Mouse (Mus musculus) B cell, adult (primary cell): ENCODE results near the gene Gm2696. TPM values are rescaled to one million over a fixed set of nuclear protein-coding genes. Genes with fewer than 3 reads are reported as not detected.

Source experiments
- total RNA-seq: library from RNA; stranded (reverse); gene quantifications from 4 replicates; pipeline ENCODE4 v1.2.4, GENCODE M21; 2023; ENCODE audit not compliant: inconsistent age

Gene Gm2696
- total RNA-seq: not detected in 4 replicates

DNA sequence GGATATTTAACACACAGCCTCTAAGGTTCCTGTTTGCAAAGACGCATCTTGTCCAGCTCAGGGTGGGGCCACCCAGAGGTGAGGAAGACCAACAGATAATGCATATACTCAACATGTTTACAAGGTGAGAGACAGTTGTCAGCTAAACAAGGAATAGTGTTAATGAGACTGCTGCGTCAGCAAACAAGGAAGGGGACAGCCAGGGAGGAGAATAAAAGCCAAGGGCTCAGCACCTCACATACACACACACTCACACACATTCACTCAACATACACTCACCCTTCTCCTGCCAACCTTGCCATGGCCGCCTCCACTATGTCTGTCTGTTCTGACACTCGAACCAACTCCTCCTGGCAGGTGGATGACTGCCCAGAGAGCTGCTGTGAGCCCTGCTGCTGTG, at the start of gene Gm2696:
Gene Gm2696, plus strand, starts transcription at position 301 of the 400 bp plus-strand sequence.

DNA sequence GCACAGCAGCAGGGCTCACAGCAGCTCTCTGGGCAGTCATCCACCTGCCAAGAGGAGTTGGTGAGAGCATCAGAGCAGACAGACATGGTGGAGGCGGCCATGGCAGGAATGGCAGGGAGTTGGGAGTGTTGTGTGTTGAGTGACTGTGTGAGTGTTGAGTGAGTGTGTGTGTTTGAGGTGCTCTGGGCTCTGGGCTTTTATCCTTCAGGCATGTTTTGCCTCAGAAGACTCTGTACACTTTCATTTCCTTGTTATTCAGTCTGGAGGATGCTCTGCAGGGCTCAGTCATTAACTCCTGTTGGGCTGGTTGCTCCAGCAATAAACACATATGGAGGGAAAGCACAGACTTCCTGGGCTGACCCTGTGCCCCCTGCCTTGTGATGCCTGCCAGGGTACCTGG, 43.3 kb upstream of the Gm2696 start, which contains the start of gene Gm3238:
Gene Gm3238, minus strand, starts transcription at position 101 of the 400 bp plus-strand sequence.

DNA sequence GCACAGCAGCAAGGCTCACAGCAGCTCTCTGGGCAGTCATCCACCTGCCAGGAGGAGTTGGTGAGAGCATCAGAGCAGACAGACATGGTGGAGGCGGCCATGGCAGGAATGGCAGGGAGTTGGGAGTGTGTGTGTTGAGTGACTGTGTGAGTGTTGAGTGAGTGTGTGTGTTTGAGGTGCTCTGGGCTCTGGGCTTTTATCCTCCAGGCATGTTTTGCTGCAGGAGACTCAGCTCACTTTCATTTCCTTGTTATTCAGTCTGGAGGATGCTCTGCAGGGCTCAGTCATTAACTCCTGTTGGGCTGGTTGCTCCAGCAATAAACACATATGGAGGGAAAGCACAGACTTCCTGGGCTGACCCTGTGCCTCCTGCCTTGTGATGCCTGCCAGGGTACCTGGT, 37.6 kb upstream of the Gm2696 start, which contains the start of gene Gm7138:
Gene Gm7138, minus strand, starts transcription at position 101 of the 400 bp plus-strand sequence.

DNA sequence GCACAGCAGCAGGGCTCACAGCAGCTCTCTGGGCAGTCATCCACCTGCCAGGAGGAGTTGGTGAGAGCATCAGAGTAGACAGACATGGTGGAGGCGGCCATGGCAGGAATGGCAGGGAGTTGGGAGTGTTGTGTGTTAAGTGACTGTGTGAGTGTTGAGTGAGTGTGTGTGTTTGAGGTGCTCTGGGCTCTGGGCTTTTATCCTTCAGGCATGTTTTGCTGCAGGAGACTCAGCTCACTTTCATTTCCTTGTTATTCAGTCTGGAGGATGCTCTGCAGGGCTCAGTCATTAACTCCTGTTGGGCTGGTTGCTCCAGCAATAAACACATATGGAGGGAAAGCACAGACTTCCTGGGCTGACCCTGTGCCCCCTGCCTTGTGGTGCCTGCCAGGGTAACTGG, 32.0 kb upstream of the Gm2696 start, which contains the start of gene Gm3250:
Gene Gm3250, minus strand, starts transcription at position 101 of the 400 bp plus-strand sequence.

DNA sequence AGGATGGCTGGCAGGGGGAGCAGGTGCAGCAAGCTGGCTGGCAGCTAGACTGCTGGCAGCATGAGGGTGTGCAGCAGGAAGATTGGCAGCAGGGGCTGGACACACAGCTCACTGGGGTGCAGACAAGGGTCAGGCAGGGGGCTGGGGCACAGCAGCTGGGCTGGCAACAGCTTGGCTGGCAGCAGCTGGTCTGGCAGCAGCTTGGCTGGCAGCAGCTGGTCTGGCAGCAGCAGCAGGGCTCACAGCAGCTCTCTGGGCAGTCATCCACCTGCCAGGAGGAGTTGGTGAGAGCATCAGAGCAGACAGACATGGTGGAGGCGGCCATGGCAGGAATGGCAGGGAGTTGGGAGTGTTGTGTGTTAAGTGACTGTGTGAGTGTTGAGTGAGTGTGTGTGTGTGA, 26.6 kb upstream of the Gm2696 start, which contains the start of gene Gm7137:
Gene Gm7137, minus strand, starts transcription at position 325 of the 400 bp plus-strand sequence.

DNA sequence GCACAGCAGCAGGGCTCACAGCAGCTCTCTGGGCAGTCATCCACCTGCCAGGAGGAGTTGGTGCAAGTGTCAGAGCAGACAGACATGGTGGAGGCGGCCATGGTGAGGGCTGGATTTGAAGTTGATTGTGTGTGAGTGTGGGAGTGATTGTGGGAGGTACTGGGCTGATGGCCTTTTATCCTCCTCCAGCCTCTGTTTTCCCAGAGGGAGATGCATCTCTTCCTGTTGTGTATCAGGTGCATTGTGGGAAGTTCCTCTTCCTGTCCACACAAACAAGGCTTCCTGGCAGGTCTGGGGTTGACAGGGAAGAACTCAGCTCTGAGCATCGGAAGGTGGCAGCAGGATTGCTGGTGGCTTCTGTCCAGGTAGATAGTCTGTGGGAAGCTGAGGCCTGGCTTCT, 19.5 kb upstream of the Gm2696 start, which contains the start of gene Gm9639:
Gene Gm9639, minus strand, starts transcription at position 101 of the 400 bp plus-strand sequence.

DNA sequence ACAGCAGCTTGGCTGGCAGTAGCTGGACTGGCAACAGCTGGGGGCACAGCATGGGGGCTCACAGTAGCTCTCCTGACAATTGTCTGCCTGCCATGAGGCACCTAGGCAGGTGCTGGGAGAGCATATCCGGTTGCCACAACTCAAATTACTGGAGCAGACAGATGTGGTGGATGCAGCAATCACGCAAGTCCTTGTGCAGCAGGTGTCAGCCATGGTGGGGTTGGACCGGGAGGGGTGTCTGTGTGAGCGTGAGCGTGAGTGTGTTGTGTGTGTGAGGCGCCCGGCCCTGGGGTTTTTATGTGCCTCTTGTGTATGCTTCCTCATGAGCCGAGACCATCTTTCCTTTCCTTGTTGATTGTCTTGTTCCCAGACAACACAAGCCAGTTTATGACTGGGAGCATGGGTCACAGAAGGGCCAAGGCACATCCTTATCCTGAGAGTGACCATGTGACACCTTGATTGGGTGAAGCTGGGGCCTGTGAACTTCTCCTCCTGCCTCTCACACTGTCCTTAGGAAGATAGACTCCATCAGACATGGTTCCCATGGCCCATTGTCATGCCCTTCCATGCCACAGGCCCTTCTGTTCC, 15.5 kb upstream of the Gm2696 start, which contains the start of gene Gm19668:
Gene Gm19668, minus strand, starts transcription at position 213 of the 588 bp plus-strand sequence.

DNA sequence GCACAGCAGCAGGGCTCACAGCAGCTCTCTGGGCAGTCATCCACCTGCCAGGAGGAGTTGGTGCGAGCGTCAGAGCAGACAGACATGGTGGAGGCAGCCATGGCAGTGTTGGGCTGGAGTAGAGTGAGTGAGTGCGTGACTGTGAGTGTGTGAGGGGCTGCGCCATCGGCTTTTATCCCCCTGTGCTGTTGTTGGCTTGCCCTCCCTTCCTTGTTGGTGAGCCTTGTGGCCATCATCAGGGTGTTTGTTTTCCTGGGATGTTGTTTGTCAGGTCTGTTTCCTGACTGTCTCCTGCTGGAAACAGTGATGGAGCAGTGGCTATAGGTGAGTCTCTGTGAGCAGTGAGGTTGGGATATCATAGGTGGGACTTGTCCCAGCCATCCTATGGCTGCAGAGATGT, 2.7 kb upstream of the Gm2696 start, which contains the start of gene Gm9507:
Gene Gm9507, minus strand, starts transcription at position 101 of the 400 bp plus-strand sequence.

DNA sequence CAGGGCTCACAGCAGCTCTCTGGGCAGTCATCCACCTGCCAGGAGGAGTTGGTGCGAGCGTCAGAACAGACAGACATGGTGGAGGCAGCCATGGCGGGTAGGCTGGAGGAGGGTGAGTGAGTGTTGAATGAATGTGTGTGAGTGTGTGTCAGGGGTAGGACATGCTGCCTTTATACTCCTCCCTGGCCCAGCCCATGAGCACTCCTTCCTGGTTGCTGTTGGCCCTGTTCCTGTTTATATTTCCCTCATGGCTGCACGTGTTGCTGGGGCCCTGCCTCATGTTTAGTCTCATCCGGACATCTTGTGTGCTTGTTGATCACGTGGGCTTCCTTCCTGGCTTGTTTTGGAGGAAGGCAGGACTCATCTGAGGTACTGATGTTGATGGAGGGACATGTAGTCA, 12.5 kb downstream of the Gm2696 start, which contains the start of gene Krtap10-4:
Gene Krtap10-4, minus strand, starts transcription at position 145 of the 400 bp plus-strand sequence.

DNA sequence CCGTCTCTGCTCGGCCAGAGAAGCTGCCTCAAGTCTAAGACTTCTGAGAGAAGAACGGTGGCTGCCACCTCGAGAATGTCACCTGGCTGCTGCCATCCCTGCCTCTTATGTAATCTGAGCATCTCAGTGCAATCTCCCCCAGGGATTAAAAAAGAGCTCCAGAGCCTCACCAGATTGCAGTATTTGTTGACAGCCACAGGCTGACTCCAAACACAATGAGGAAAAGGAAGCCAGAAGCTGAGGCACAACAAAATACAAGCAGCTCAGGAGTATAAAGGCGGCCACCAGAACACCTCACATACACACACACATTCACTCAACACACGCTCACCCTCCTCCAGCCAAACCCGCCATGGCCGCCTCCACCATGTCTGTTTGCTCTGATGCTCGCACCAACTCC, 21.2 kb downstream of the Gm2696 start, which contains the start of gene Krtap10-10:
Gene Krtap10-10, plus strand, starts transcription at position 301 of the 400 bp plus-strand sequence.

DNA sequence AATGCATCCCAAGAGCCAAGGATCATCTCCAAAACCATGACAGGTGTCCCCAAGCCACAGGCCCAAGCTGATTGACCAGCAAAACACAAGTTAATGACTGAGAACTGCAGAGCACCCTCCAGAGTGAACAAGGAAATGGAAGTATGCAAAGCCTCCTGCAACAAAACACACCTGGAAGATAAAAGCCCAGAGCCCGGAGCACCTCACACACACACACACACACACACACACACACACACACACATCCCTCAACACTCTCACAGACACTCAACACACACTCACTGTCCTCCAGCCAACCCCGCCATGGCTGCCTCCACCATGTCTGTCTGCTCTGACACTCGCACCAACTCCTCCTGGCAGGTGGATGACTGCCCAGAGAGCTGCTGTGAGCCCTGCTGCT, 32.0 kb downstream of the Gm2696 start, which contains the start of gene Gm36176:
Gene Gm36176, plus strand, starts transcription at position 301 of the 400 bp plus-strand sequence.

DNA sequence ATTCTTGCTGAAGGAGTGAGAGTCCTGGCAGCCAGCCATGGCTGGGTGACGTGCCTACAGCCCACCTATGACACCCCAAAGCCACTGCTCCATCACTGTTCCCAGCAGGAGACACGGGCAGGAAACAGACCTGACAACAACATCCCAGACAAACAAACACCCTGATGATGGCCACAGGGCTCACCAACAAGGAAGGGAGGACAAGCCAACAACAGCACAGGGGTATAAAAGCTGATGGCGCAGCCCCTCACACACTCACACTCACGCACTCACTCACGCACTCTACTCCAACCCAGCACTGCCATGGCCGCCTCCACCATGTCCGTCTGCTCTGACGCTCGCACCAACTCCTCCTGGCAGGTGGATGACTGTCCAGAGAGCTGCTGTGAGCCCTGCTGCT, 38.1 kb downstream of the Gm2696 start, which contains the start of gene Gm10318:
Gene Gm10318, plus strand, starts transcription at position 301 of the 400 bp plus-strand sequence.

DNA sequence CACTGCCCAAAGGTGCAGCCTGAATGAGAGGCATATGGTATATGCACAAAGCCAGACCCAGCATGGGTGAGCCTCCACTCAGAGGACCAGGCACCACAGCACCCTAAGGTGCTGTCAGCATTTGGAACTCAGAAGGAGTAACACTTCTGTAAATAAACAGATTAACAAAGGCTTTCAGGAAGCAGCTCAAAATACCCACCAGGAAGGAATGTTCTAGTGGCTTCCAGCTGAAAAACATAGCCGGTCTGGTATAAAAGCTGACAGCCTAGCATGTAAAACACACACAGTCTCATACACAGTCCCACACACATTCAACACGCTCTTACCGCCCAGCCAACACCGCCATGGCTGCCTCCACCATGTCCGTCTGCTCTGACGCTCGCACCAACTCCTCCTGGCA, 47.2 kb downstream of the Gm2696 start, which contains the start of gene Gm3285:
Gene Gm3285, plus strand, starts transcription at position 301 of the 400 bp plus-strand sequence.

Other genes with a start within 250 kb of the Gm2696 start
- 72.1 to 89.4 TPM (median 78.3 TPM) in 4 replicates for gene Pttg1ip, start 233.0 kb upstream of the Gm2696 start, total RNA-seq
- 58.9 to 65.6 TPM (median 62.4 TPM) in 4 replicates for gene Sumo3, start 208.6 kb upstream of the Gm2696 start, total RNA-seq
- 1.3 to 12.1 TPM in 2 of 4 replicates, not detected in the others for gene Gm49325, start 208.5 kb upstream of the Gm2696 start, total RNA-seq
- gene Ube2g2, start 192.4 kb upstream of the Gm2696 start, total RNA-seq: 37.9 to 44.1 TPM (median 41.3 TPM) in 4 replicates
- 2.7 to 5.5 TPM (median 4.4 TPM) in 4 replicates for gene Tspear, start 128.1 kb upstream of the Gm2696 start, total RNA-seq
- not detected in 4 replicates for gene Gm19402, start 123.9 kb upstream of the Gm2696 start, total RNA-seq
- gene Gm9508, start 117.4 kb upstream of the Gm2696 start, total RNA-seq: not detected in 4 replicates
- not detected in 4 replicates for gene Gm10272, start 108.1 kb upstream of the Gm2696 start, total RNA-seq
- gene Gm10024, start 103.2 kb upstream of the Gm2696 start, total RNA-seq: not detected in 4 replicates
- not detected in 4 replicates for gene Gm10142, start 98.9 kb upstream of the Gm2696 start, total RNA-seq
- not detected in 4 replicates for gene Krtap12-1, start 94.1 kb upstream of the Gm2696 start, total RNA-seq
- gene Gm10100, start 88.2 kb upstream of the Gm2696 start, total RNA-seq: not detected in 4 replicates
- not detected in 4 replicates for gene Gm18596, start 72.0 kb upstream of the Gm2696 start, total RNA-seq
- not detected in 4 replicates for gene Gm9736, start 63.3 kb upstream of the Gm2696 start, total RNA-seq
- gene Gm3233, start 55.0 kb upstream of the Gm2696 start, total RNA-seq: not detected in 4 replicates
- gene Gm3238, start 43.4 kb upstream of the Gm2696 start, total RNA-seq: not detected in 4 replicates
- not detected in 4 replicates for gene Gm7138, start 37.7 kb upstream of the Gm2696 start, total RNA-seq
- gene Gm3250, start 32.1 kb upstream of the Gm2696 start, total RNA-seq: not detected in 4 replicates
- not detected in 4 replicates for gene Gm7137, start 26.5 kb upstream of the Gm2696 start, total RNA-seq
- gene Gm9639, start 19.6 kb upstream of the Gm2696 start, total RNA-seq: not detected in 4 replicates
- gene Gm19668, start 15.5 kb upstream of the Gm2696 start, total RNA-seq: not detected in 4 replicates
- gene Gm9507, start 2.8 kb upstream of the Gm2696 start, total RNA-seq: not detected in 4 replicates
- not detected in 4 replicates for gene Krtap10-4, start 12.4 kb downstream of the Gm2696 start, total RNA-seq
- not detected in 4 replicates for gene Krtap10-10, start 21.3 kb downstream of the Gm2696 start, total RNA-seq
- not detected in 4 replicates for gene Gm36176, start 32.1 kb downstream of the Gm2696 start, total RNA-seq
- gene Gm10318, start 38.2 kb downstream of the Gm2696 start, total RNA-seq: not detected in 4 replicates
- not detected in 4 replicates for gene Gm3285, start 47.3 kb downstream of the Gm2696 start, total RNA-seq
- 0.16 to 0.19 TPM in 2 of 4 replicates, not detected in the others for gene Lrrc3, start 87.9 kb downstream of the Gm2696 start, total RNA-seq
- 17.7 to 30.3 TPM (median 24.5 TPM) in 4 replicates for gene Trpm2, start 155.9 kb downstream of the Gm2696 start, total RNA-seq
- 8.2 to 11.2 TPM (median 8.8 TPM) in 4 replicates for gene 1810043G02Rik, start 163.8 kb downstream of the Gm2696 start, total RNA-seq
- gene Pfkl, start 195.4 kb downstream of the Gm2696 start, total RNA-seq: 74.1 to 88.4 TPM (median 80.7 TPM) in 4 replicates
- gene Dnmt3l, start 227.3 kb downstream of the Gm2696 start, total RNA-seq: not detected in 4 replicates
- gene Aire, start 228.9 kb downstream of the Gm2696 start, total RNA-seq: 0.87 to 2.5 TPM (median 1.9 TPM) in 4 replicates